Mouse (Mus musculus) spleen, adult 2 months (tissue): ENCODE measurements around the gene Osbpl2. TPM values are rescaled to one million over a fixed set of nuclear protein-coding genes. Genes with fewer than 3 reads are reported as not detected.

Experiments used
- DNase-seq, 2 experiments: peaks; one replicate each; pipeline versions ENCODE4 v3.0.0 to v3.0.0-alpha.2; 2012 to 2021; ENCODE audit warnings: low spot score in 2 of 2, low read depth in 1 of 2
- H3K27ac ChIP-seq: fragments of 200-500 bp; 2 replicates; pipeline ENCODE4 v1.5.1; 2012; ENCODE audit warnings: low read length, inconsistent platforms; ENCODE audit not compliant: insufficient read depth
- H3K27me3 ChIP-seq: fragments of 200-500 bp; 2 replicates; pipeline ENCODE4 v1.6.1; 2012; ENCODE audit warnings: mild to moderate bottlenecking, moderate library complexity, low read length, inconsistent platforms; ENCODE audit not compliant: control insufficient read depth, insufficient read depth
- H3K36me3 ChIP-seq: fragments of 200-500 bp; 2 replicates; pipeline ENCODE4 v1.6.1; 2012; ENCODE audit warnings: mild to moderate bottlenecking, low read length, inconsistent platforms; ENCODE audit not compliant: control insufficient read depth, insufficient read depth
- H3K4me1 ChIP-seq: fragments of 200-500 bp; 2 replicates; pipeline ENCODE4 v1.6.1; 2011; ENCODE audit warnings: inconsistent platforms; ENCODE audit not compliant: control insufficient read depth, insufficient read depth, insufficient read length
- H3K4me3 ChIP-seq: fragments of 200-500 bp; 2 replicates; pipeline ENCODE4 v1.5.1; 2011; ENCODE audit warnings: mild to moderate bottlenecking, inconsistent platforms; ENCODE audit not compliant: insufficient read depth, insufficient read length; ENCODE audit errors: extremely low read depth
- CTCF ChIP-seq: fragments of 200-500 bp; IDR thresholded peaks from 2 replicates; pipeline ENCODE4 v1.5.1; 2011; ENCODE audit warnings: mild to moderate bottlenecking, inconsistent platforms; ENCODE audit not compliant: insufficient read depth, insufficient read length, insufficient replicate concordance; ENCODE audit errors: extremely low read depth
- POLR2A ChIP-seq: fragments of 200-500 bp; IDR thresholded peaks from 2 replicates; pipeline ENCODE4 v1.6.1; 2011; ENCODE audit warnings: low read depth, low read length, inconsistent platforms
- WGBS: fragments of 180-500 bp; shearing (Covaris S2); methylation state at CpG from one replicate; pipeline ENCODE4 v1.1.7; 2018; 5-methylcytosine and 5-hydroxymethylcytosine counted together
- polyA plus RNA-seq: library from polyadenylated mRNA; depleted of rRNA; stranded (reverse); fragments of >200 nt; gene quantifications from 2 replicates; pipeline ENCODE4 v1.2.3, GENCODE M21; 2012

Gene Osbpl2
- polyA plus RNA-seq, 1 experiment = 12.3 TPM

DNA sequence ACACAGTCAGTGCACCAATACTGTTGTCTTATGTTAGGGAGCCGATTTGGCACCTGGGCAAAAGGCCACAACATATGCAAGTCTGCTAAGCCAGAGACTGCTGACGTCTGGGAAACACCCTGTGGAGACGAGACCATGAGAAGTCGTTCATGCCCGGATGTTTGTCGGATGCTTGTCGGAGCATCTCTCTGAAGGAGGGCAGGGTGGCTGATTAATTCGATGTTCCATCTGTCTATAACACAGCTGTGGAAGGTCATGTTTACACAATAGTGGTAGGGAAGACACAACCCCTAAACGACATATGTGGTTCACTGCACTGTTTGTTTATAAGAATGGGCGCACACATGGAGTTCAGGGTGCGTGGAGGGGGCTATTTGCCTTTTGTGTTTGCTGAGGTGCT lies 81.6 kb downstream of the Osbpl2 start:
- Histone ChIP-seq H3K27me3 (no peaks in the 10 kb centered on the region), H3K27ac (no peak overlapping the region), H3K4me1 (no peaks in the 10 kb centered on the region; the same call in 1 of the 2 replicates), H3K36me3 (no peaks in the 10 kb centered on the region), H3K4me3 (no peak overlapping the region)
- WGBS = 87% methylated on average over 11 of the region's 11 CpGs
- no peak for DNase-seq
- TF ChIP-seq POLR2A (no peak), CTCF (no peak)

DNA sequence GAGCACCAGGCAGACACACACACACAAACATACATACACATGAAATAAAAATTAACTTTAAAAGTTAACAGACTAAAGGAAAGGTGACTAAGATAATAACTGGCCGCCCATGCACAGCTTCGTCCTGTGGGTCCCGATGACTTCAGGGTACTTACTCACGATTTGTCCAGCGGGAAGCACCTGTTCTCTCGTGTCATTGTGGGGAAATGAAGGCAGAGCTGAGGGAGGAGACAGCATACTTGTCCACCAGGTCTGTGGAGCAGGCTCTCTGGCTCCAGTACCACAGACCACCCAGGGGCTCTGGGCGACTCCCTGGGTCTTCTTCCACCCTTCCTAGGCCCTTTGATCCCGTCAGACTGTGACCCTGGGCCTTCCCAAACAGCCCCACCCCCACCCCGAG lies 82.2 kb downstream of the Osbpl2 start:
- H3K27ac ChIP-seq = no peak overlapping the region
- no peak for TF ChIP-seq POLR2A
- no peaks in the 10 kb centered on the region; the same call in 1 of the 2 replicates for H3K4me1 ChIP-seq
- H3K4me3 ChIP-seq = no peak overlapping the region
- DNase-seq = no peak
- no peaks in the 10 kb centered on the region for H3K27me3 ChIP-seq
- WGBS = 87% methylated on average over 9 of the region's 9 CpGs
- no peaks in the 10 kb centered on the region for H3K36me3 ChIP-seq

DNA sequence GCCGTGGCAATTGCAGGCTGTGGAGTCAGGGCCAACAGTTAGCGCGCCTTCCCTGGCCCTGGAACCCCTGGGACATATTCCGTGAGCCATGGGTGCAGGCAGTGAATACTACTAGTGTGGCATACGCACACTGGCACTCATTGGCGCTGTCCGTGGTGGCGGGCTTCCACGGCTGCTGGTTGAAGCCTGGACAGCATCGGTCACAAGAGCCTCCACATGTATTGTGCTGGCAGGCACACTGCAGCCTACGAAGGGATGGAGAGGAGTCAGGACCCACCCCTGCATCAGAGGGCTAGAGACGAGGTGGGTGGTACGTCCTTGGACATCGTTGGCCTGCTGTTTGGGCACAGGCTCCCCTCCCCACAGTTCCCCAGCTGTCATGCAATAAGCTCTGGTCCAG lies 83.2 kb downstream of the Osbpl2 start:
- no peaks in the 10 kb centered on the region for H3K27me3 ChIP-seq
- H3K36me3 ChIP-seq = no peaks in the 10 kb centered on the region
- no peak for DNase-seq
- no peak overlapping the region for H3K4me3 ChIP-seq
- no peak for TF ChIP-seq POLR2A
- no peak for TF ChIP-seq CTCF
- 93% methylated on average over 14 of the region's 14 CpGs for WGBS
- H3K4me1 ChIP-seq = no peaks in the 10 kb centered on the region; the same call in 1 of the 2 replicates
- no peak overlapping the region for H3K27ac ChIP-seq

DNA sequence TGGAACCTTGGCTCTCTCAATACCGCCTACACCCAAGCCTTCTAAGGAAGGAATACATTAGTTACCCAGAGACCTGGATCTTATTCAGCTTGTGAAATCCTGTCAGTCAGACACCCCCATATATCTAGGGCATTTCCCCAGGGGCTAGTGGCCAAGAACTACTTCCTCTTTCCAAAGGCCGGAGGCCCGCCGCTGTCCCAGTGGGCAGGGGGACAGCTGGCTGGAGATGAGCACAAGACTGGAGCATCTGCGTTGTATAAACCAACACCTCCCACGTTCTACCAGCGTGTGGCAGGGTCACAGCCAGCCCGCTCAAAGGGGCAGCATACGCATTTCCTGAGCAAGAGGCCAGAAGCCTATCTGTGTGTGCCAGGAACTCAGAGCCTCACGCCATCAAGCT lies 83.7 kb downstream of the Osbpl2 start:
- no peak overlapping the region for H3K4me3 ChIP-seq
- H3K4me1 ChIP-seq = no peaks in the 10 kb centered on the region; the same call in 1 of the 2 replicates
- no peak for TF ChIP-seq CTCF
- no peak for TF ChIP-seq POLR2A
- H3K27ac ChIP-seq = peak overlapping the region; percentile 1; the same call in 1 of the 2 replicates
- H3K27me3 ChIP-seq = no peaks in the 10 kb centered on the region
- no peaks in the 10 kb centered on the region for H3K36me3 ChIP-seq
- 14% methylated on average over 10 of the region's 10 CpGs for WGBS
- DNase-seq = no peak

DNA sequence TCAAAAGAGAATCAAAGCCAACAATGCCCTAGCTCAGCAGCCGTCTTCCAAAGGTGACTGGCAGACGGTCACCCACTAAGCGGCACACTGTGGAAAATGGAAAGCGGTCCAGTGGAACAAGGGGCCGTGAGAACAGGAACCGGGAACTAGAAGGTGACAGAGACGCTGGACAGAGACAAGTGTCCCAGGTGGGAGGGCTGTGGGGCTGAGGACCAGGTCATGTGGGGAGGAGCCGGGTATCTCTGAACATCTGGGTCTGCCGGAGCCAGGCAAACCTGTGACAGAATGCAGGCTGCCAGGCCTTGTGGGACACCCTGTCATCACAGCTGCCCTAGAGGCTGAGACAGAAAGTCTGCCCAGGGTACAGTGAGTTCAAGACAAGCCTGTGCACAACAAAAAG lies 85.4 kb downstream of the Osbpl2 start:
- WGBS = 89% methylated on average over 9 of the region's 9 CpGs
- TF ChIP-seq POLR2A = no peak
- no peak overlapping the region for H3K27ac ChIP-seq
- no peaks in the 10 kb centered on the region; the same call in 1 of the 2 replicates for H3K4me1 ChIP-seq
- no peak for DNase-seq
- no peak overlapping the region for H3K4me3 ChIP-seq
- H3K36me3 ChIP-seq = no peaks in the 10 kb centered on the region
- H3K27me3 ChIP-seq = no peaks in the 10 kb centered on the region

DNA sequence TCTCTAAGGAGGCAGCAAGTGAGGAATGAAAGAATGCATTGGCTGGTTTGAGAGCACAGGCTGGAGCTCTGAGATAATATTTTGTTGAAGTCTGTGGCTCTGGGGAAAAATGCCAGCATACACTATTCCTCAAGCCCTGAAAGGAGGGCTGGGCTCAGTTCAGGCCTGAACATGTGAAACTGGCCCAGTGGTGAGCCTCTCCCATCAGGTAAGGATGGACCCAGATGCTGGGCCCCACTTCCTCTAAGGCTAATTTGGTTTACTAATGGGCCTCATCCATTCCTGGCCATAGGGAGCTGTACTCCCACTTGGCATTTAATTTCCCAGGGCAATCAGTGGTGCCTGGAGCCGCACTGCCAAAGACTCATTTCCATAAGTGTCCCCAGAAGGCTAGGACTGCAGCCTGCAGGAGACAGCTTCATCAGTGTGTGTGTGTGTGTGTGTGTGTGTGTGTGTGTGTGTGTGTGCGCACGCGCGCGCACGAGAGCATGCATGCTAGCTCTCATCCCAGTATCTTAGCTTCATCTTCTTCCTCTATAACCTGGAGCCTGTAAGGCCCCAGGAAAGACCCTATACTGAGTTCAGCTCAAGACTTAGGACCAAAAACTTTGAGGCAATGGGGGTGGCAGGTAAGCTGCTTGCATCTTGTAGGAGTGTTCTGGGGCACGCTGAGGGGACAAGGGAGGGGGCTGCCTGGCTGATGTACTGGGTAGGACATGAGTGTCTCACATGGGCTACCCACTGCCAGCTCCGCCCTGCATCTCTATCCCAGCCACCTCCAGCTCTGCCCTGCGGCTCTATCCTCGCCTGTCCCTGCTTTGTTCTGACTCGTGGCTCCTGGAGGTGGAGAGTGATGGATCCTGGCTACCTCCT lies 86.2 kb downstream of the Osbpl2 start:
- Histone ChIP-seq H3K4me1 (no peaks in the 10 kb centered on the region; the same call in 1 of the 2 replicates), H3K4me3 (no peak overlapping the region), H3K27ac (no peak overlapping the region), H3K27me3 (no peaks in the 10 kb centered on the region), H3K36me3 (no peaks in the 10 kb centered on the region)
- TF ChIP-seq POLR2A (no peak), CTCF (no peak)
- 94% methylated on average over 12 of the region's 12 CpGs for WGBS
- no peak for DNase-seq

DNA sequence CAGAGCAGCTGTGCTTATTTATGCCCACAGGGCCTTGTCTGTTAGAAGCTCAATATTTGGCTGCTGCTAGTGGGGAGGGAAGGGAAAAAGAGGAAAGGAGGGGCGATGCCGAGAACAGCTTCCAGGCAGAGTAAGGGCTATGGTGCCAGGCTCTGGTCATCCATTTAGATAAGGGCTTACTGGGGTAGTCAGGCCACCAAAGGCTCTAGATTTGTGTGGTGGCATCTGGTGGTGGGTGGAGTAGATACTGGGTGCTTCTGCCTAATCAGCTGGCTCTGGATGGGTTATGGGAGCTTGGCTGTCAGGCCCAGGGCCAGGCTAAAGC lies 86.8 kb downstream of the Osbpl2 start:
- DNase-seq = no peak
- H3K4me3 ChIP-seq = no peak overlapping the region
- TF ChIP-seq CTCF = no peak
- TF ChIP-seq POLR2A = no peak
- H3K27me3 ChIP-seq = no peaks in the 10 kb centered on the region
- WGBS = 97% methylated on average over 2 of the region's 2 CpGs
- no peaks in the 10 kb centered on the region for H3K36me3 ChIP-seq
- H3K27ac ChIP-seq = no peak overlapping the region
- H3K4me1 ChIP-seq = no peaks in the 10 kb centered on the region; the same call in 1 of the 2 replicates
